Mouse (Mus musculus) hindbrain, embryonic 14.5 days (tissue): ENCODE measurements around the gene Urod. TPM values are rescaled to one million over a fixed set of nuclear protein-coding genes. Genes with fewer than 3 reads are reported as not detected.

Experiments
- ATAC-seq: fragments of 200-750 bp; cut with Nextera tagmentation; 2 replicates; pipeline ENCODE4 v1.8.0; 2017; ENCODE audit warnings: moderate number of reproducible peaks, mild to moderate bottlenecking, moderate TSS enrichment, moderate library complexity; ENCODE audit not compliant: low FRiP score
- DNase-seq: peaks from one replicate; pipeline ENCODE4 v3.0.0-alpha.2; 2015; ENCODE audit warnings: low spot score
- H3K27ac ChIP-seq: fragments of 300-500 bp; sonication (generic); 2 replicates; pipeline ENCODE4 v1.5.1; 2014; ENCODE audit warnings: mild to moderate bottlenecking, moderate library complexity
- H3K27me3 ChIP-seq: fragments of 300-500 bp; sonication (generic); 2 replicates; pipeline ENCODE4 v1.6.1; 2014; ENCODE audit warnings: mild to moderate bottlenecking, low read length, mixed read lengths; ENCODE audit not compliant: control insufficient read depth, insufficient read depth
- H3K36me3 ChIP-seq: fragments of 300-500 bp; sonication (generic); replicated peaks from 2 replicates; pipeline ENCODE4 v1.6.1; 2014; ENCODE audit not compliant: control insufficient read depth, insufficient read depth
- H3K4me1 ChIP-seq: fragments of 300-500 bp; sonication (generic); replicated peaks from 2 replicates; pipeline ENCODE4 v1.6.1; 2014; ENCODE audit warnings: antibody characterized with exemption, low read length, mixed read lengths; ENCODE audit not compliant: control insufficient read depth, insufficient read depth
- H3K4me2 ChIP-seq: fragments of 300-500 bp; sonication (generic); replicated peaks from 2 replicates; pipeline ENCODE4 v1.6.1; 2014; ENCODE audit warnings: mild to moderate bottlenecking, moderate library complexity
- H3K4me3 ChIP-seq: fragments of 300-500 bp; sonication (generic); replicated peaks from 2 replicates; pipeline ENCODE4 v1.5.1; 2014; ENCODE audit warnings: mild to moderate bottlenecking, low read length
- H3K9ac ChIP-seq: fragments of 300-500 bp; sonication (generic); 2 replicates; pipeline ENCODE4 v1.6.1; 2014
- H3K9me3 ChIP-seq: fragments of 300-500 bp; sonication (generic); 2 replicates; pipeline ENCODE4 v1.6.1; 2016; ENCODE audit warnings: low read length; ENCODE audit not compliant: control insufficient read depth
- WGBS: fragments of 180-500 bp; shearing (Covaris S2); extraction: QIAGEN DNeasy Blood & Tissue Kit; methylation state at CpG from one replicate; pipeline ENCODE4 v1.1.7; 2014; 5-methylcytosine and 5-hydroxymethylcytosine counted together
- polyA plus RNA-seq: library from polyadenylated mRNA; unstranded; fragments of >200 nt; fragmentation: Nextera tagmentation; extraction: Ambion mirVana; gene quantifications from 2 replicates; pipeline ENCODE4 v1.2.1, GENCODE M21; 2014

Urod gene
- 48.2 and 57.3 TPM in 2 replicates for polyA plus RNA-seq

DNA sequence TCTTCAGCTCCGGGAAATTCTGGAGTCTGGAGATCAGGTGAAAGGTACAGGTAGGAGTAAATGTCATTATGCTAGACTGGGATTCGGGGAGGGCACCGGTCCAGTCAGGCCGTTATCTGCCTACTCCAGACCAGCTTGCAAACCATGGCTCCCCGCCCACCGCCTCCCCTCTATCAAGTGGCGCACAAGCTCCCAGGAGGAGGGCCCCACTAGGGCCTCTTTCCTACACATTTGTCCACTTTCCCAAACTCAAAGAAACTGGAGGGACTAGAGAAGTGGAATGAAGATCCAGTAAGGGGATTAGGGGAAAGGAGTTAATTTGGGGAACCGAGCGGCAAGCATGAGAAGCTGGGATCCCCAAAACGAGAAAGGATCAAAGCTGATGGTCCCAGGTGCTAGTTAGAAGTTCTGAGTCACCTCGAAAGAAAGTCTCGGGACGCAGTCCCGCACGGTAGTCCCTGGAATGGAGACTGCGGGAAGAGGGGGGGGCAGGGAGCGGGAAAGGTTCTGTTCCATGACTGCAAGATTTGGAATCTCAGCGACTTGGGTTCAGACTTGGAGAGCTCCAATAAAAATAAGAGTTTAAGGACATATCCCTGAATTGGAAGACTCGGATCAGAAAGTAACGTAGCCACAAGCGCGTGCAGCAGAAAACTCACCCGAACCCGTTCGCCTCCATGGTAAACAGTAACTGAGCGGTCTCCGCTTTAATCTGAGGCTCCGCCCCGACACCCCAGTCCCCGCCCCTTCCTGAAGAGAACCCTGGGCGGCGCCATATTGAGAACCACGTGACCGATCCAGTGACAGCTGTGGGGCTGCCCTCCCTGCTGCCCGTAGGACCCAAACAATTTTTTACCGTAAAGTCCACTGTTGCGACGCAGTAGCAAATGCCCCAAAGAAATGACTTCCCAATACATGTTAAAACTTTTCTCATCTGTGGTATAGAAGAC lies at the start of gene Urod:
Gene Urod, minus strand, starts transcription at position 742 of the 950 bp plus-strand sequence.
- peaks cover 17% of the 10 kb centered on the region for H3K4me1 ChIP-seq
- no peaks in the 10 kb centered on the region for H3K27me3 ChIP-seq
- DNase-seq (peak; percentile 92), ATAC-seq (peak; percentile 92)
- H3K9me3 ChIP-seq: no peaks in the 10 kb centered on the region
- 1% methylated on average over 38 of the region's 38 CpGs for WGBS
- peaks cover 27% of the 10 kb centered on the region for H3K36me3 ChIP-seq
- peak within 1 kb of the TSS; percentile 96 for H3K4me3 ChIP-seq
- peak within 1 kb of the TSS; percentile 88 for H3K27ac ChIP-seq
- peak within 1 kb of the TSS; percentile 91 for H3K4me2 ChIP-seq
- H3K9ac ChIP-seq: peak within 1 kb of the TSS; percentile 87

DNA sequence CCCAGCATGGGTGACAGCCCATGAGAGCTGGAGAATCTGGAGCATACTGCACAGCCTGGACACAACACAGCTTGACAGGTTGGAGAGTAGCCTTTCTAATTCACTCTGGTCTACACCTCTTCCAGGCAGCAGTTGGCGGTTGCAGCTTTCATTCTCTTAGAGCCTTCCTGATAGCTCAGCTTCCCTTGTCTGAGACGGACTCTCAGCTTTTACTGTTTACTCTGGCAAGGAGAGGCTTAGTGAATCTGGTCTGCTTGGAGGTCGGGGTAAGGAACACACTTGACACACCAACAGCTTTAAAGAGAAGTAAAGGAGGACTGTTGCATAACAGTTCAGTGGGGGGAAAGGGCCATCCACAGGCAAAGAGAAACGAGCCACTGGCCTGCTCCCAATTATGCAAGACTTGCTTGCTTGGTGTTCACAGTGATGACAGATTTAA lies 47.1 kb upstream of the Urod start:
- H3K4me3 ChIP-seq: no peak overlapping the region
- H3K36me3 ChIP-seq: peaks cover 7% of the 10 kb centered on the region; the same call in 1 of the 2 replicates
- peaks cover 22% of the 10 kb centered on the region for H3K4me1 ChIP-seq
- no peak overlapping the region for H3K4me2 ChIP-seq
- ATAC-seq: peak; percentile 27; the same call in 1 of the 2 replicates
- peak overlapping the region; percentile 55 for H3K27ac ChIP-seq
- no peaks in the 10 kb centered on the region for H3K27me3 ChIP-seq
- DNase-seq: no peak
- no peak overlapping the region for H3K9ac ChIP-seq
- no peaks in the 10 kb centered on the region for H3K9me3 ChIP-seq
- 52% methylated on average over 4 of the region's 4 CpGs for WGBS

DNA sequence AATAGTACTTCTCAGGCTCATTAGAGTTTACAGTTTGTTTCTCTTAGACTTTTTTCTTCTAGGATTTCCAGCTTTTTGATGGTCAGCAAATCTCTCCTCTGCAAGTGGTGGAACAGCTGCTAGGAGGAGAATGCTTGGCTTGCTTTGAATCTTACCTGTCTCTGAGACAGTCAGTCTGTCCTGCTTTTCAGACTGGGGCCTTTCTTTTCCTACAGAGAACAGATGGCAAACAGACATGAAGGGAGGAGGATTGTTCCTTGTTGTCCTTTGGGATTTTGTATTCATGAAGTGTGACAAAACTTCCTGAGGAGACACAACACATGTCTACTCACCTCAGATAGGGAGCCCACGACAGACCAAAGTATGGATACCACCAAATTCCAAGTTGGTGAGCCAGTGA lies 46.6 kb upstream of the Urod start:
- H3K36me3 ChIP-seq: peaks cover 7% of the 10 kb centered on the region; the same call in 1 of the 2 replicates
- 24% methylated on average over 1 of the region's 1 CpGs for WGBS
- H3K4me3 ChIP-seq: no peak overlapping the region
- ATAC-seq (no peak), DNase-seq (no peak)
- no peaks in the 10 kb centered on the region for H3K27me3 ChIP-seq
- no peak overlapping the region for H3K9ac ChIP-seq
- H3K9me3 ChIP-seq: no peaks in the 10 kb centered on the region
- peak overlapping the region; percentile 55 for H3K27ac ChIP-seq
- peaks cover 22% of the 10 kb centered on the region for H3K4me1 ChIP-seq
- no peak overlapping the region for H3K4me2 ChIP-seq

DNA sequence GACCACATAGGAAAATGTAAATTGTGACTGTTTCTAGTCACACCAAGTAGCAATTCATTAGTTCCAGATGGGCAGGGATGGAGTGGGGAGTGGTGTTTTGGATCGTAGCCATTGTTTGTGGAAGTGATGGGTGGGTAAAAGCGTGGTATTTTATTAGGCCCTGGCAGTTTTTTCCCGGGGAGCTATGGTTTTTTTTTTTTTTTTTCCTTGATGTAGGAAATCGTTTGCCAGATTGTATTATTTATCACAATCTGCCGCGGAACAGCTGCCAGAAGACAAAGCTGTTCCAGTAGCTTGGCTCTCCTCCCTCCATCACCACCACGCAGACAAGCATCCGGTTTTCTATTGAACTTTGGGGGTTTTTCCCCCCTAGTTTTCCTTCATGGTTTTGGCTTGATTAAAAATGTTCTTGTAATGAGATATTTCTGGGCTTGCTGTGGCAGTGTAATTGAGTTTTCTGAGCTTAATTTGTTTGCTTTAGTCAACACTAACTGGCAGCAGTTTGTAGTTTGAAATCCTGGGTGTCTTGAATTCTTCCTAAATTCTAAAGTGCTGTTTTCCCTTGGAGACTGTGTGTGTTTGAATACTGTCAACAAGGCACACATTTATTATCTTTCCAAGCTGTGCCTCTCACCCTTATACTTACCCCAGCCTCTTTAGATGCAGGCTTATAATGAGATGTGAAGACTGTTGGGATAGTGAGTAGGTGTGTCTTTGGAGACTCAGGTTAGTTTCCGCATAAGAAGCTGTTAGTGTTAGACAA lies 45.9 kb upstream of the Urod start:
- Histone ChIP-seq H3K27me3 (no peaks in the 10 kb centered on the region), H3K4me3 (no peak overlapping the region), H3K4me1 (peaks cover 22% of the 10 kb centered on the region), H3K9me3 (no peaks in the 10 kb centered on the region), H3K4me2 (peak overlapping the region; percentile 10; the same call in 1 of the 2 replicates), H3K9ac (no peak overlapping the region), H3K36me3 (peaks cover 7% of the 10 kb centered on the region; the same call in 1 of the 2 replicates), H3K27ac (peak overlapping the region; percentile 55)
- DNase-seq (peak; percentile 73), ATAC-seq (peak; percentile 64; the same call in 1 of the 2 replicates)
- WGBS: 27% methylated on average over 9 of the region's 9 CpGs

DNA sequence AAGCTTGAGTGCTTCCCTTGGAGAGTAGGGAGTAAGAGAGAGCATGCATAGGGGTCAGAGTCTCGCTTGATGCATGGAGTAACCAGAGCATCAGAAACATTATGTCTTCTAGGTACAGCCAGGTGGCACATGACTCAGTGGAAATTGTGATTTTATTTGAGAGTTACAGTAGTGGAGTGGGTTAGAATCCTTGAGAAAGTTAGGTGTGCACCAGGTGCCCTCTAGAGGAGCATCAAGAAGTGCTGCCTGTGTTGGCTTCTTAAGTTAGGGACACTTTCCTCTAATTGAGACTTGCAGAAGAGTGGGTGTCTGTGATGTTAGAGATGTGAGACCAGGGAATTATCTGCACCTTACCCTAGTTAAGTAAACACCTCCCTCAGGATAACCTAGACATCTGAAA lies 36.9 kb upstream of the Urod start:
- no peak overlapping the region for H3K27ac ChIP-seq
- no peaks in the 10 kb centered on the region for H3K27me3 ChIP-seq
- WGBS: 98% methylated on average over 1 of the region's 1 CpGs
- ATAC-seq (no peak), DNase-seq (no peak)
- no peak overlapping the region for H3K4me2 ChIP-seq
- no peak overlapping the region for H3K4me3 ChIP-seq
- H3K9ac ChIP-seq: no peak overlapping the region
- H3K4me1 ChIP-seq: no peaks in the 10 kb centered on the region
- H3K9me3 ChIP-seq: no peaks in the 10 kb centered on the region
- H3K36me3 ChIP-seq: peaks cover 23% of the 10 kb centered on the region

DNA sequence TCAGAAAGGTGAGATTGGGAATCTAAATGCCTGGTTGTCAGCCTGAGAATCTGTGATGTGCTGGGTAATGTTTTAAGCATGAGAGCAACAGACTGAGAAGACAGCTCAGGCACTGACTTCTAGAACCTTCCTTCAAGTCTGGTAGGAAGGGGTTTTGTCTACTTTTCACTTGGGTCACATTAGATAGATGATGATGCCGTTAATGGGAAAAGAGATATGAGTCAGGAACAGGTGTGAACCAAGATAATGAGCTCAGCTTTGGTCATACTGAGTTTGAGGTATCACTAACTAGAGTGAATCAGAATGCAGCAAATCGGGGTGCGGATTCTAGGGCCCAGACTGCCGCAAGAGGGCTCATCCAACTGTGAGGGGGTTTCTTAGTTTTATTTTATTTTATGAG lies 29.3 kb upstream of the Urod start:
- Histone ChIP-seq H3K4me3 (no peak overlapping the region), H3K27me3 (no peaks in the 10 kb centered on the region), H3K4me1 (peaks cover 5% of the 10 kb centered on the region), H3K9ac (no peak overlapping the region), H3K4me2 (no peak overlapping the region), H3K27ac (no peak overlapping the region), H3K9me3 (no peaks in the 10 kb centered on the region), H3K36me3 (peaks cover 35% of the 10 kb centered on the region)
- 98% methylated on average over 4 of the region's 4 CpGs for WGBS
- ATAC-seq (no peak), DNase-seq (no peak)

DNA sequence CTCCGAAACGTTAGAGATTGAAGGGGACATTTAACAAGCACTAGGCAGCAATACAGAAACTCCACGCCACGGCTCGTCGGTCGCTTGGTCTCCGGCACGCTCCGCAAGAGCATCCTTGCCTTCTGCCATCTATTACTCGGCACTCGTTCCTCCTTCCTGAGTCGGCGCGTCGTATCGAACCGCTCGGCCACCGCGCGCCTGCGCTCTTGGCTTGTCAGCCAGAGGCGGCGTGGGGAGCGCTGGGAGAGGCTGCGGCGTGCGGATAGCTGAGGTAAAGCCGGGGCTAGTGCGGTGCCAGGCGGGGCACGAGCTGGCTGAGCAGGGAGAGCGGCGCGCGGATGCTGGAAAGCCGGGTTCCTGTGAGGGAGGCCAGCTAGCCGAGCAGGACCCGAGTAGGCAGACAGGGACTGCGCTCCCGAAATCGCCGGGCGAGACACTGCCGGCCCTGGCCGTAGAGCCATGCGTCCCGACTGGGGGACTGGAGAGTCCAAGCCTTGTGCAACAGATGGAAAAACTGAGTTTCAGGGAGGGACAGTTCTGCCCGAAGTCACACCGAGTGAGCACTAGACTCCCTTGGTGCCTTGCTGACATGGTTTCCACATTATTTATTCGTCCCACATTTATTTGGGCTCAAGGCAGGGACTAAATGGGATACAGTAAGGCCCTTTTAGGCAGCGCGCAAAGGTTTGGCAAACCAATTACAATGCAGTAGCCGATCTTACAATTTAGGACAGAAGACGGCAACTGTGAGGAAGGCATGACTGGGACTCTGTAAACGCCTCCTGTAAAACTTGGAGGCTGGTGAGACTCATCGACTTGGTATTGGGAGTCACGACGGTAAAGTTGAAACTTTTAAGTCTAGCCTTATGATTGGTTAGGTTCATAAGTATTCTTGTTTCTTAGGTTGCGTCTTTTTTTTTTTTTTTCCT lies 25.3 kb upstream of the Urod start, which contains the start of gene Eif2b3:
Gene Eif2b3, plus strand, starts transcription at position 197 of the 929 bp plus-strand sequence.
- WGBS: under 1% methylated on average over 61 of the region's 61 CpGs
- peak within 1 kb of the TSS; percentile 80 for H3K4me3 ChIP-seq
- H3K27ac ChIP-seq: peak within 1 kb of the TSS; percentile 68
- DNase-seq (peak; percentile 91), ATAC-seq (peak; percentile 94)
- no peaks in the 10 kb centered on the region for H3K9me3 ChIP-seq
- H3K27me3 ChIP-seq: no peaks in the 10 kb centered on the region
- peaks cover 22% of the 10 kb centered on the region for H3K36me3 ChIP-seq
- H3K9ac ChIP-seq: peak within 1 kb of the TSS; percentile 78
- H3K4me1 ChIP-seq: peaks cover 5% of the 10 kb centered on the region
- H3K4me2 ChIP-seq: peak within 1 kb of the TSS; percentile 76

DNA sequence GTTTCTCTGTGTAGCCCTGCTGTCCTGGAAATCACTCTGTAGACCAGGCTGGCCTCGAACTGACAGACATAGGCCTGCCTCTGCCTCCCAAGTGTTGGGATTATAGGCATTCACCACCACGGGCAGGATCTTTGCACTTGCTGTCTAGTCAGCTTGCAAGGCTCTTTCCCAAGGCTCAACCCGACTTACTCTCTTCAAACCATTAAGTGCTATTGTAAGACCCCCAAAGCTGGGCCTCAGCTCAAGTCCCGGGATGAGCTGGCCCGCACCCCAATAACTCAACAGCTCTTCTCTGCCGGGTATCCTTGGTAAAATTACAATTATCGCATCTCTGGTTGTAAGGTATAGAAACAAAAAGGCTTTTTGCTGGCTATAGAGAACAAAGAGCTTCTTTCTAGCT lies 24.1 kb upstream of the Urod start:
- Histone ChIP-seq H3K9me3 (no peaks in the 10 kb centered on the region), H3K4me1 (peaks cover 5% of the 10 kb centered on the region), H3K27ac (no peak overlapping the region), H3K9ac (no peak overlapping the region), H3K36me3 (peaks cover 14% of the 10 kb centered on the region), H3K4me2 (no peak overlapping the region; the same call in 1 of the 2 replicates), H3K27me3 (no peaks in the 10 kb centered on the region), H3K4me3 (no peak overlapping the region)
- ATAC-seq: no peak
- WGBS: 88% methylated on average over 7 of the region's 7 CpGs
- DNase-seq: no peak
